Mouse (Mus musculus) embryonic facial prominence, embryonic 13.5 days (tissue): ENCODE measurements around the gene Dip2b. TPM values are rescaled to one million over a fixed set of nuclear protein-coding genes. Genes with fewer than 3 reads are reported as not detected.
"Not testable (repeated sequence)": the region's sequence is repeated elsewhere in the genome, so short reads cannot be mapped to it uniquely, and the experiment has no call there.

ENCODE experiments used
- ATAC-seq: fragments of 200-750 bp; cut with Nextera tagmentation; 2 replicates; pipeline ENCODE4 v1.8.0; 2017; ENCODE audit warnings: low read depth; ENCODE audit not compliant: insufficient number of reproducible peaks, insufficient read depth, low FRiP score, low TSS enrichment
- H3K27ac ChIP-seq: fragments of 300-500 bp; sonication (generic); 2 replicates; pipeline ENCODE4 v1.5.1; 2015; ENCODE audit warnings: moderate library complexity, mild to moderate bottlenecking, inconsistent platforms
- H3K27me3 ChIP-seq: fragments of 300-500 bp; sonication (generic); 2 replicates; pipeline ENCODE4 v1.6.1; 2015; ENCODE audit warnings: mild to moderate bottlenecking, inconsistent platforms
- H3K36me3 ChIP-seq: fragments of 300-500 bp; sonication (generic); 2 replicates; pipeline ENCODE4 v1.6.1; 2015; ENCODE audit warnings: mild to moderate bottlenecking, inconsistent platforms
- H3K4me1 ChIP-seq: fragments of 300-500 bp; sonication (generic); 2 replicates; pipeline ENCODE4 v1.6.1; 2015; ENCODE audit warnings: inconsistent platforms
- H3K4me2 ChIP-seq: fragments of 300-500 bp; sonication (generic); 2 replicates; pipeline ENCODE4 v1.6.1; 2015; ENCODE audit warnings: moderate library complexity, mild to moderate bottlenecking, inconsistent platforms
- H3K4me3 ChIP-seq: fragments of 300-500 bp; sonication (generic); 2 replicates; pipeline ENCODE4 v1.5.1; 2015; ENCODE audit warnings: mild to moderate bottlenecking, inconsistent platforms
- H3K9ac ChIP-seq: fragments of 300-500 bp; sonication (generic); 2 replicates; pipeline ENCODE4 v1.6.1; 2015; ENCODE audit warnings: mild to moderate bottlenecking, inconsistent platforms
- H3K9me3 ChIP-seq: fragments of 300-500 bp; sonication (generic); 2 replicates; pipeline ENCODE4 v1.6.1; 2016; ENCODE audit warnings: inconsistent platforms
- WGBS: fragments of 180-500 bp; shearing (Covaris S2); methylation state at CpG from one replicate; pipeline ENCODE4 v1.1.7; 2015; ENCODE audit warnings: mixed read lengths; 5-methylcytosine and 5-hydroxymethylcytosine counted together
- polyA plus RNA-seq: library from polyadenylated mRNA; unstranded; fragments of >200 nt; fragmentation: Nextera tagmentation; extraction: Ambion mirVana; gene quantifications from 2 replicates; pipeline ENCODE4 v1.2.1, GENCODE M21; 2015

Gene Dip2b
- polyA plus RNA-seq, 1 experiment from 2014 or later = 13.0 TPM

GRCm38 (mm10) chr15:100258646-100259425 lies 220.4 kb downstream of the Dip2b start:
- 93% methylated on average over 7 of the region's 7 CpGs for WGBS
- H3K36me3 ChIP-seq = peaks cover 68% of the 10 kb centered on the region
- H3K4me1 ChIP-seq = no peaks in the 10 kb centered on the region; the same call in 1 of the 2 replicates

GRCm38 (mm10) chr15:100260351-100260750 lies 221.9 kb downstream of the Dip2b start:
- H3K4me2 ChIP-seq, H3K9me3 ChIP-seq, ATAC-seq, H3K9ac ChIP-seq, H3K27ac ChIP-seq, H3K4me3 ChIP-seq, H3K27me3 ChIP-seq, H3K4me1 ChIP-seq: not testable (repeated sequence)
- H3K36me3 ChIP-seq = peaks cover 53% of the 10 kb centered on the region
- 83% methylated on average over 4 of the region's 7 CpGs for WGBS

More at GRCm38 (mm10) chr15:100258646-100259425, 220.4 kb downstream of the Dip2b start:
- Histone ChIP-seq H3K4me3 (no peak overlapping the region), H3K9ac (no peak overlapping the region), H3K4me2 (no peak overlapping the region), H3K27me3 (no peaks in the 10 kb centered on the region), H3K9me3 (no peaks in the 10 kb centered on the region), H3K27ac (no peak overlapping the region)
- ATAC-seq = no peak

GRCm38 (mm10) chr15:100263246-100263905 lies 224.9 kb downstream of the Dip2b start:
- H3K27me3 ChIP-seq = no peaks in the 10 kb centered on the region
- no peak overlapping the region for H3K4me3 ChIP-seq
- no peak overlapping the region for H3K4me2 ChIP-seq
- peaks cover 24% of the 10 kb centered on the region for H3K36me3 ChIP-seq
- no peak overlapping the region for H3K27ac ChIP-seq
- 19% methylated on average over 4 of the region's 4 CpGs for WGBS
- H3K4me1 ChIP-seq = no peaks in the 10 kb centered on the region; the same call in 1 of the 2 replicates
- no peak for ATAC-seq
- no peaks in the 10 kb centered on the region for H3K9me3 ChIP-seq
- H3K9ac ChIP-seq = no peak overlapping the region

GRCm38 (mm10) chr15:100265586-100266325 lies 227.3 kb downstream of the Dip2b start:
- Histone ChIP-seq H3K27me3 (peaks cover 7% of the 10 kb centered on the region), H3K36me3 (peaks cover 12% of the 10 kb centered on the region), H3K4me2 (no peak overlapping the region), H3K9ac (no peak overlapping the region), H3K9me3 (no peaks in the 10 kb centered on the region), H3K27ac (no peak overlapping the region), H3K4me3 (no peak overlapping the region), H3K4me1 (no peaks in the 10 kb centered on the region; the same call in 1 of the 2 replicates)
- WGBS = 76% methylated on average over 4 of the region's 5 CpGs
- ATAC-seq = no peak

GRCm38 (mm10) chr15:100268916-100269315 lies 230.5 kb downstream of the Dip2b start:
- H3K9ac ChIP-seq = no peak overlapping the region
- WGBS = 54% methylated on average over 2 of the region's 2 CpGs
- no peaks in the 10 kb centered on the region for H3K36me3 ChIP-seq
- peaks cover 11% of the 10 kb centered on the region for H3K27me3 ChIP-seq
- no peaks in the 10 kb centered on the region for H3K4me1 ChIP-seq
- H3K4me3 ChIP-seq = no peak overlapping the region
- H3K4me2 ChIP-seq = no peak overlapping the region
- no peaks in the 10 kb centered on the region for H3K9me3 ChIP-seq
- no peak for ATAC-seq
- H3K27ac ChIP-seq = no peak overlapping the region

Other genes starting within 250 kb of the Dip2b start
- 98.4 and 105 TPM in 2 replicates for gene Lima1, start 163.2 kb upstream of the Dip2b start, polyA plus RNA-seq
- 0.13 TPM in 1 of 2 replicates, not detected in the other for gene Fam186a, start 71.6 kb upstream of the Dip2b start, polyA plus RNA-seq
- gene Larp4, start 68.6 kb upstream of the Dip2b start, polyA plus RNA-seq = 29.4 and 31.6 TPM in 2 replicates
- 52.3 and 52.9 TPM in 2 replicates for gene Atf1, start 189.2 kb downstream of the Dip2b start, polyA plus RNA-seq
- gene Tmprss12, start 242.2 kb downstream of the Dip2b start, polyA plus RNA-seq = not detected in 2 replicates